Mouse (Mus musculus) heart, embryonic 12.5 days (tissue): ENCODE data around the gene Hepacam2. TPM values are rescaled to one million over a fixed set of nuclear protein-coding genes. Genes with fewer than 3 reads are reported as not detected.

ENCODE experiments used
- polyA plus RNA-seq: library from polyadenylated mRNA; unstranded; fragments of >200 nt; fragmentation: Nextera tagmentation; extraction: Ambion mirVana; gene quantifications from 2 replicates; pipeline ENCODE4 v1.2.1, GENCODE M21; 2016

Hepacam2 gene
- polyA plus RNA-seq, 1 experiment from 2014 or later = not detected

Other genes starting within 250 kb of the Hepacam2 start
- 1.7 and 1.8 TPM in 2 replicates for gene Samd9l, start 98.7 kb downstream of the Hepacam2 start, polyA plus RNA-seq
- gene Vps50, start 84 bp upstream of the Hepacam2 start, polyA plus RNA-seq = 23.6 and 26.0 TPM in 2 replicates